Mouse (Mus musculus) limb, embryonic 13.5 days (tissue): ENCODE data around the gene Sppl2b. TPM values are rescaled to one million over a fixed set of nuclear protein-coding genes. Genes with fewer than 3 reads are reported as not detected.

Experiments
- ATAC-seq: fragments of 200-750 bp; cut with Nextera tagmentation; 2 replicates; pipeline ENCODE4 v1.8.0; 2017; ENCODE audit warnings: low read depth, moderate number of reproducible peaks, moderate TSS enrichment; ENCODE audit not compliant: low FRiP score
- H3K27ac ChIP-seq: fragments of 300-500 bp; sonication (generic); 2 replicates; pipeline ENCODE4 v1.5.1; 2015; ENCODE audit warnings: inconsistent platforms, mild to moderate bottlenecking, moderate library complexity
- H3K27me3 ChIP-seq: fragments of 300-500 bp; sonication (generic); 2 replicates; pipeline ENCODE4 v1.6.1; 2015; ENCODE audit warnings: mild to moderate bottlenecking, inconsistent platforms
- H3K36me3 ChIP-seq: fragments of 300-500 bp; sonication (generic); 2 replicates; pipeline ENCODE4 v1.6.1; 2015; ENCODE audit warnings: inconsistent platforms, mild to moderate bottlenecking, moderate library complexity
- H3K4me1 ChIP-seq: fragments of 300-500 bp; sonication (generic); 2 replicates; pipeline ENCODE4 v1.6.1; 2015; ENCODE audit warnings: inconsistent platforms
- H3K4me2 ChIP-seq: fragments of 300-500 bp; sonication (generic); replicated peaks from 2 replicates; pipeline ENCODE4 v1.6.1; 2015; ENCODE audit warnings: inconsistent platforms, mild to moderate bottlenecking, moderate library complexity
- H3K4me3 ChIP-seq: fragments of 300-500 bp; sonication (generic); 2 replicates; pipeline ENCODE4 v1.5.1; 2015; ENCODE audit warnings: moderate library complexity, mild to moderate bottlenecking, inconsistent platforms
- H3K9ac ChIP-seq: fragments of 300-500 bp; sonication (generic); 2 replicates; pipeline ENCODE4 v1.6.1; 2015; ENCODE audit warnings: mild to moderate bottlenecking, inconsistent platforms
- H3K9me3 ChIP-seq: fragments of 300-500 bp; sonication (generic); 2 replicates; pipeline ENCODE4 v1.6.1; 2016; ENCODE audit warnings: inconsistent platforms
- WGBS: fragments of 180-500 bp; shearing (Covaris S2); methylation state at CpG from one replicate; pipeline ENCODE4 v1.1.7; 2015; 5-methylcytosine and 5-hydroxymethylcytosine counted together
- polyA plus RNA-seq: library from polyadenylated mRNA; unstranded; fragments of >200 nt; fragmentation: Nextera tagmentation; extraction: Ambion mirVana; gene quantifications from 2 replicates; pipeline ENCODE4 v1.2.1, GENCODE M21; 2015

The Sppl2b gene
- polyA plus RNA-seq, 1 experiment from 2014 or later = 54.1 TPM

GRCm38 (mm10) chr10:80858350-80858935, 3.4 kb downstream of the Sppl2b start:
- 86% methylated on average over 7 of the region's 7 CpGs for WGBS
- H3K36me3 ChIP-seq = peaks cover 23% of the 10 kb centered on the region
- no peak overlapping the region; the same call in 1 of the 2 replicates for H3K27ac ChIP-seq
- H3K4me1 ChIP-seq = peaks cover 32% of the 10 kb centered on the region
- peak overlapping the region; percentile 32 for H3K9ac ChIP-seq
- H3K4me2 ChIP-seq = no peak overlapping the region
- no peaks in the 10 kb centered on the region for H3K9me3 ChIP-seq
- no peak overlapping the region for H3K4me3 ChIP-seq
- no peak for ATAC-seq
- no peaks in the 10 kb centered on the region for H3K27me3 ChIP-seq

- Histone ChIP-seq H3K27ac (no peak overlapping the region), H3K36me3 (peaks cover 59% of the 10 kb centered on the region), H3K4me3 (no peak overlapping the region), H3K9ac (peak overlapping the region; percentile 13; the same call in 1 of the 2 replicates), H3K9me3 (no peaks in the 10 kb centered on the region), H3K4me1 (0 out of 2 replicates have a peak, but pooled peaks cover 4% of the 10 kb centered on the region), H3K4me2 (no peak overlapping the region), H3K27me3 (no peaks in the 10 kb centered on the region)
- no peak for ATAC-seq
- 92% methylated on average over 5 of the region's 5 CpGs for WGBS
Observed at GRCm38 (mm10) chr10:80862305-80862704, 7.2 kb downstream of the Sppl2b start.

GRCm38 (mm10) chr10:80864446-80864845, 9.4 kb downstream of the Sppl2b start:
- H3K4me1 ChIP-seq = no peaks in the 10 kb centered on the region
- WGBS = 87% methylated on average over 16 of the region's 16 CpGs

GRCm38 (mm10) chr10:80870993-80871392, 15.9 kb downstream of the Sppl2b start:
- Histone ChIP-seq H3K4me1 (no peaks in the 10 kb centered on the region), H3K36me3 (peaks cover 27% of the 10 kb centered on the region), H3K9ac (no peak overlapping the region), H3K4me2 (no peak overlapping the region), H3K27ac (no peak overlapping the region), H3K4me3 (no peak overlapping the region), H3K9me3 (no peaks in the 10 kb centered on the region), H3K27me3 (peaks cover 16% of the 10 kb centered on the region)
- WGBS = 82% methylated on average over 3 of the region's 6 CpGs
- ATAC-seq = no peak

More at GRCm38 (mm10) chr10:80864446-80864845, 9.4 kb downstream of the Sppl2b start:
- no peaks in the 10 kb centered on the region for H3K27me3 ChIP-seq
- no peak for ATAC-seq
- no peak overlapping the region for H3K27ac ChIP-seq
- H3K4me2 ChIP-seq = no peak overlapping the region
- no peak overlapping the region for H3K4me3 ChIP-seq
- no peak overlapping the region for H3K9ac ChIP-seq
- H3K36me3 ChIP-seq = peaks cover 73% of the 10 kb centered on the region
- H3K9me3 ChIP-seq = no peaks in the 10 kb centered on the region

- Histone ChIP-seq H3K4me1 (no peaks in the 10 kb centered on the region), H3K9me3 (no peaks in the 10 kb centered on the region), H3K27me3 (peaks cover 16% of the 10 kb centered on the region), H3K4me3 (no peak within 1 kb of the TSS), H3K36me3 (peaks cover 21% of the 10 kb centered on the region), H3K4me2 (no peak within 1 kb of the TSS), H3K9ac (no peak within 1 kb of the TSS), H3K27ac (no peak within 1 kb of the TSS)
- WGBS = 29% methylated on average over 9 of the region's 9 CpGs
- no peak for ATAC-seq
Observed at GRCm38 (mm10) chr10:80871581-80871980, 16.5 kb downstream of the Sppl2b start, which contains the start of gene Tmprss9. Gene Tmprss9 (plus strand): TSS chr10:80871848.

GRCm38 (mm10) chr10:80874035-80874434, 19.0 kb downstream of the Sppl2b start:
- H3K4me3 ChIP-seq = no peak overlapping the region
- peaks cover 16% of the 10 kb centered on the region for H3K27me3 ChIP-seq
- peak overlapping the region; percentile 25 for H3K9ac ChIP-seq
- no peaks in the 10 kb centered on the region for H3K4me1 ChIP-seq
- 78% methylated on average over 9 of the region's 9 CpGs for WGBS
- no peak for ATAC-seq
- no peaks in the 10 kb centered on the region for H3K36me3 ChIP-seq
- no peak overlapping the region for H3K4me2 ChIP-seq
- H3K9me3 ChIP-seq = no peaks in the 10 kb centered on the region
- no peak overlapping the region for H3K27ac ChIP-seq

- no peaks in the 10 kb centered on the region for H3K36me3 ChIP-seq
- H3K4me3 ChIP-seq = no peak overlapping the region
- no peaks in the 10 kb centered on the region for H3K9me3 ChIP-seq
- no peak overlapping the region for H3K4me2 ChIP-seq
- no peaks in the 10 kb centered on the region for H3K4me1 ChIP-seq
- H3K27me3 ChIP-seq = peaks cover 16% of the 10 kb centered on the region
- 28% methylated on average over 5 of the region's 5 CpGs for WGBS
- no peak for ATAC-seq
- H3K27ac ChIP-seq = no peak overlapping the region
- no peak overlapping the region for H3K9ac ChIP-seq
Observed at GRCm38 (mm10) chr10:80876028-80876427, 21.0 kb downstream of the Sppl2b start.

- H3K4me1 ChIP-seq = no peaks in the 10 kb centered on the region
- WGBS = 27% methylated on average over 3 of the region's 3 CpGs
- no peaks in the 10 kb centered on the region for H3K9me3 ChIP-seq
- ATAC-seq = no peak
- H3K36me3 ChIP-seq = no peaks in the 10 kb centered on the region
- H3K9ac ChIP-seq = no peak overlapping the region
- H3K4me2 ChIP-seq = no peak overlapping the region
- H3K27ac ChIP-seq = no peak overlapping the region
- no peak overlapping the region for H3K4me3 ChIP-seq
- peaks cover 13% of the 10 kb centered on the region for H3K27me3 ChIP-seq
Observed at GRCm38 (mm10) chr10:80876594-80876993, 21.5 kb downstream of the Sppl2b start.

GRCm38 (mm10) chr10:80880131-80880641, 25.1 kb downstream of the Sppl2b start:
- H3K4me2 ChIP-seq = no peak overlapping the region
- H3K4me1 ChIP-seq = no peaks in the 10 kb centered on the region
- H3K9me3 ChIP-seq = no peaks in the 10 kb centered on the region
- no peaks in the 10 kb centered on the region for H3K36me3 ChIP-seq
- H3K27ac ChIP-seq = no peak overlapping the region
- no peak overlapping the region for H3K4me3 ChIP-seq
- H3K27me3 ChIP-seq = no peaks in the 10 kb centered on the region; the same call in 1 of the 2 replicates
- WGBS = 17% methylated on average over 5 of the region's 5 CpGs
- no peak overlapping the region for H3K9ac ChIP-seq
- no peak for ATAC-seq

GRCm38 (mm10) chr10:80880901-80881300, 25.8 kb downstream of the Sppl2b start:
- 70% methylated on average over 2 of the region's 2 CpGs for WGBS
- ATAC-seq = no peak

GRCm38 (mm10) chr10:80881301-80881700, 26.2 kb downstream of the Sppl2b start:
- Histone ChIP-seq H3K4me3 (no peak overlapping the region), H3K4me2 (no peak overlapping the region), H3K27me3 (no peaks in the 10 kb centered on the region; the same call in 1 of the 2 replicates), H3K36me3 (no peaks in the 10 kb centered on the region), H3K9ac (no peak overlapping the region), H3K27ac (no peak overlapping the region), H3K4me1 (no peaks in the 10 kb centered on the region), H3K9me3 (no peaks in the 10 kb centered on the region)
- 29% methylated on average over 10 of the region's 10 CpGs for WGBS
- no peak for ATAC-seq

More at GRCm38 (mm10) chr10:80880901-80881300, 25.8 kb downstream of the Sppl2b start:
- Histone ChIP-seq H3K36me3 (no peaks in the 10 kb centered on the region), H3K27me3 (no peaks in the 10 kb centered on the region; the same call in 1 of the 2 replicates), H3K27ac (no peak overlapping the region), H3K4me2 (no peak overlapping the region), H3K4me1 (no peaks in the 10 kb centered on the region), H3K4me3 (no peak overlapping the region), H3K9me3 (no peaks in the 10 kb centered on the region), H3K9ac (no peak overlapping the region)

- ATAC-seq = no peak
- no peaks in the 10 kb centered on the region for H3K36me3 ChIP-seq
- no peak overlapping the region for H3K9ac ChIP-seq
- H3K4me3 ChIP-seq = no peak overlapping the region
- WGBS = 73% methylated on average over 11 of the region's 11 CpGs
- no peak overlapping the region for H3K4me2 ChIP-seq
- H3K9me3 ChIP-seq = no peaks in the 10 kb centered on the region
- H3K27me3 ChIP-seq = peaks cover 33% of the 10 kb centered on the region
- H3K27ac ChIP-seq = no peak overlapping the region
- H3K4me1 ChIP-seq = no peaks in the 10 kb centered on the region
Observed at GRCm38 (mm10) chr10:80887181-80887580, 32.1 kb downstream of the Sppl2b start.

GRCm38 (mm10) chr10:80895100-80895499, 40.0 kb downstream of the Sppl2b start:
- 85% methylated on average over 7 of the region's 7 CpGs for WGBS
- peaks cover 9% of the 10 kb centered on the region for H3K27me3 ChIP-seq
- H3K36me3 ChIP-seq = peaks cover 18% of the 10 kb centered on the region
- no peak overlapping the region for H3K4me2 ChIP-seq
- ATAC-seq = no peak
- no peak overlapping the region for H3K4me3 ChIP-seq
- H3K4me1 ChIP-seq = peaks cover 18% of the 10 kb centered on the region
- no peak overlapping the region for H3K9ac ChIP-seq
- no peaks in the 10 kb centered on the region for H3K9me3 ChIP-seq
- H3K27ac ChIP-seq = no peak overlapping the region
